Mouse (Mus musculus): ENCODE data around the gene Zfp462. TPM values are rescaled to one million over a fixed set of nuclear protein-coding genes. Genes with fewer than 3 reads are reported as not detected.

The Zfp462 gene
- polyA plus RNA-seq, 1 experiment = not detected

- no peak for TF ChIP-seq POLR2A (IDR thresholded peaks at IDR 0.05; ENCODE audit: insufficient read depth, low read depth, low read length)
- no peak for TF ChIP-seq CTCF (IDR thresholded peaks at IDR 0.05; ENCODE audit: insufficient read depth, low read depth, low read length)
- Histone ChIP-seq H3K4me1 (ENCODE audit: control insufficient read depth, insufficient read depth, low read length) (peaks cover 16% of the 10 kb centered on the region), H3K4me3 (ENCODE audit: insufficient read depth, low read depth, low read length) (no peak overlapping the region), H3K27ac (ENCODE audit: insufficient read depth, low read depth, low read length) (no peak overlapping the region)
- WGBS = 95% methylated on average over 9 of the region's 9 CpGs
Measured at GRCm38 (mm10) chr4:55127228-55127901, 182.5 kb downstream of the Zfp462 start.

GRCm38 (mm10) chr4:55128088-55128835 lies 183.4 kb downstream of the Zfp462 start:
- 87% methylated on average over 13 of the region's 13 CpGs for WGBS
- Histone ChIP-seq H3K4me3 (ENCODE audit: insufficient read depth, low read depth, low read length) (no peak overlapping the region), H3K27ac (ENCODE audit: insufficient read depth, low read depth, low read length) (no peak overlapping the region), H3K4me1 (ENCODE audit: control insufficient read depth, insufficient read depth, low read length) (peaks cover 14% of the 10 kb centered on the region)
- no peak for TF ChIP-seq POLR2A (IDR thresholded peaks at IDR 0.05; ENCODE audit: insufficient read depth, low read depth, low read length)
- TF ChIP-seq CTCF (IDR thresholded peaks at IDR 0.05; ENCODE audit: insufficient read depth, low read depth, low read length) = no peak
